Mouse (Mus musculus) stomach, embryonic 14.5 days (tissue): ENCODE results near the gene Cyp4f14. TPM values are rescaled to one million over a fixed set of nuclear protein-coding genes. Genes with fewer than 3 reads are reported as not detected.

Experiments
- ATAC-seq: fragments of 200-750 bp; cut with Nextera tagmentation; 2 replicates; pipeline ENCODE4 v1.8.0; 2017; ENCODE audit warnings: low read depth, moderate TSS enrichment; ENCODE audit not compliant: insufficient number of reproducible peaks, insufficient read depth, low FRiP score
- H3K27ac ChIP-seq: fragments of 300-500 bp; sonication (generic); 2 replicates; pipeline ENCODE4 v1.5.1; 2014; ENCODE audit warnings: mild to moderate bottlenecking, low read length, moderate library complexity, mixed read lengths
- H3K27me3 ChIP-seq: fragments of 300-500 bp; sonication (generic); 2 replicates; pipeline ENCODE4 v1.6.1; 2014; ENCODE audit warnings: low read length, control low read depth, mixed read lengths; ENCODE audit not compliant: control insufficient read depth, insufficient read depth
- H3K36me3 ChIP-seq: fragments of 300-500 bp; sonication (generic); 2 replicates; pipeline ENCODE4 v1.6.1; 2014; ENCODE audit warnings: mild to moderate bottlenecking, control low read depth, low read length, moderate library complexity, mixed read lengths; ENCODE audit not compliant: control insufficient read depth, insufficient read depth
- H3K4me1 ChIP-seq: fragments of 300-500 bp; sonication (generic); 2 replicates; pipeline ENCODE4 v1.6.1; 2014; ENCODE audit warnings: low read length, control low read depth, mixed read lengths; ENCODE audit not compliant: control insufficient read depth, insufficient read depth
- H3K4me2 ChIP-seq: fragments of 300-500 bp; sonication (generic); replicated peaks from 2 replicates; pipeline ENCODE4 v1.6.1; 2014; ENCODE audit warnings: low read depth, low read length, control low read depth
- H3K4me3 ChIP-seq: fragments of 300-500 bp; sonication (generic); 2 replicates; pipeline ENCODE4 v1.5.1; 2014; ENCODE audit warnings: low read depth, low read length, control low read depth
- H3K9ac ChIP-seq: fragments of 300-500 bp; sonication (generic); replicated peaks from 2 replicates; pipeline ENCODE4 v1.6.1; 2014; ENCODE audit warnings: low read depth, mild to moderate bottlenecking, control low read depth, low read length, moderate library complexity, mixed read lengths
- H3K9me3 ChIP-seq: fragments of 300-500 bp; sonication (generic); 2 replicates; pipeline ENCODE4 v1.6.1; 2016; ENCODE audit warnings: low read depth, low read length, control low read depth; ENCODE audit not compliant: control insufficient read depth
- WGBS: fragments of 180-500 bp; shearing (Covaris S2); extraction: QIAGEN DNeasy Blood & Tissue Kit; methylation state at CpG from one replicate; pipeline ENCODE4 v1.1.7; 2014; 5-methylcytosine and 5-hydroxymethylcytosine counted together
- polyA plus RNA-seq: library from polyadenylated mRNA; unstranded; fragments of >200 nt; fragmentation: Nextera tagmentation; extraction: Ambion mirVana; gene quantifications from 2 replicates; pipeline ENCODE4 v1.2.1, GENCODE M21; 2014

The Cyp4f14 gene
- not detected in 2 replicates for polyA plus RNA-seq

DNA sequence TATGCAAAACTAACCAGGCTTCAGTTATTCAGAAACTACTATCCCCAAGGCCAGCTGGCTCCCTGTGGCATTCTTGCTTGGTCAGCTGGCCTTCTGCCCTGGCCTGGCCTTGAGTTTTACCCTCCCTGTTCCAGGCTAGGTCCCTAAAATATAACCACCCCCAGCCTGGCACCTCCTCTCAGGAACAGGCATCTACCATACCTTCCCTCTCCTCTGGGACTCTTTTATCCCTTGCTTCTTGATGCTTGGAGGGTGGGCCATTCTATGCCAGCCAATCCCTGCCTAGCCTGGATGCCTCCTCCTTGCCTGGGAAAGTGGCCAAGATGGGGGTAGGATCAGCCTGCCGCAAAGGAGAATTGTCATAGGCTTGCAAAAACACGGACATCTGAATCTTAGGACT, at the start of gene Cyp4f14:
Cyp4f14 (minus strand) TSS at position 212 of the 400 bp plus-strand sequence.
- Histone ChIP-seq H3K27ac (no peak within 1 kb of the TSS), H3K4me3 (no peak within 1 kb of the TSS), H3K27me3 (no peaks in the 10 kb centered on the region), H3K4me1 (no peaks in the 10 kb centered on the region), H3K9ac (no peak within 1 kb of the TSS), H3K36me3 (no peaks in the 10 kb centered on the region), H3K4me2 (no peak within 1 kb of the TSS), H3K9me3 (no peaks in the 10 kb centered on the region; the same call in 1 of the 2 replicates)
- no peak for ATAC-seq
- WGBS: 66% methylated on average over 2 of the region's 2 CpGs

GRCm38 (mm10) chr17:32965623-32966290, 48.6 kb upstream of the Cyp4f14 start, which contains the start of gene Zfp472:
Gene Zfp472 (plus strand): TSS chr17:32965814.
- 0% methylated on average over 33 of the region's 33 CpGs for WGBS
- H3K9ac ChIP-seq: peak within 1 kb of the TSS; percentile 77
- peak within 1 kb of the TSS; percentile 90 for H3K27ac ChIP-seq
- H3K4me2 ChIP-seq: peak within 1 kb of the TSS; percentile 70
- no peaks in the 10 kb centered on the region for H3K9me3 ChIP-seq
- H3K4me3 ChIP-seq: peak within 1 kb of the TSS; percentile 89
- H3K36me3 ChIP-seq: no peaks in the 10 kb centered on the region
- H3K27me3 ChIP-seq: no peaks in the 10 kb centered on the region
- H3K4me1 ChIP-seq: peaks cover 11% of the 10 kb centered on the region; the same call in 1 of the 2 replicates
- ATAC-seq: peak; percentile 99

DNA sequence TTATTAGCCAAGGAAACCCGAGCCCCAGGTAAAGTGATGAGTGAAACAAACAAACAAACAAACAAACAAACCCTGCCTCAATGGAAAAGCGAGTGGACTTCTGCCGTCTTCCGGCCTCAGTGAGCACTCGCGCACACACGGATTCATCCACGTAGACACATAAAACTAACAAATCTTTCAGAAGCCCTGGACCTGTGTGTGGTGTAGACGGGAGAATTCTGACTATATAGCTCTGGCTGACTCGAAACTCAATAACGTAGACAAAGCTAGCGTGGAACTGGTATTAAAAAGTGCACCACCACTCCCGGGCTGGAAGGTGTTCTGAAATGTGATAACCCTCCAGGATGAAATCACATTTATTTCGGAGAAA, 48.1 kb upstream of the Cyp4f14 start:
- peak; percentile 48; the same call in 1 of the 2 replicates for ATAC-seq
- WGBS: 0% methylated on average over 14 of the region's 14 CpGs
- Histone ChIP-seq H3K27me3 (no peaks in the 10 kb centered on the region), H3K9me3 (no peaks in the 10 kb centered on the region), H3K4me2 (peak overlapping the region; percentile 70), H3K9ac (peak overlapping the region; percentile 49), H3K36me3 (no peaks in the 10 kb centered on the region), H3K27ac (peak overlapping the region; percentile 90; the same call in 1 of the 2 replicates), H3K4me3 (peak overlapping the region; percentile 89), H3K4me1 (peaks cover 11% of the 10 kb centered on the region; the same call in 1 of the 2 replicates)

DNA sequence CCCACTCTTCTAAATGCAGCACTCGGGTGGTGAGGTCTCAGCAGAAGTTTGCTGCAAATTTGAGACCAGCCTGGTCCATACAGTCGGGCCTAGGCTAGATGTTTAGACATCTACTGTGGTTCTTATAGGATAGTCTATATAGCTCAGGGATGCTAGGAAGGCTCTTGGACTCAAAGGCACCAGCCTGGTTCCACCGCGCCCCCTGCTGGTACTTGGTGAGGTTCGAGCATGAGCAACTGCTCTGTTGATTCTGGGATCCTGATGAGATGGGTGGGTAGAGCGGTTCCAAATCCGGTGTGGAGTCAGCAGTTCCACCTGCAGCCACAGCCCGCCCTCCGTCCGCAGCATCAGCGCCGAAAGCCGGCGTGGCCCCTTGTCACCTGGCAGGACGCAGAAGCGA, 34.3 kb upstream of the Cyp4f14 start:
- ATAC-seq: no peak
- Histone ChIP-seq H3K4me1 (peaks cover 3% of the 10 kb centered on the region; the same call in 1 of the 2 replicates), H3K9ac (no peak overlapping the region), H3K4me3 (no peak overlapping the region), H3K27ac (no peak overlapping the region), H3K4me2 (no peak overlapping the region), H3K9me3 (no peaks in the 10 kb centered on the region), H3K27me3 (no peaks in the 10 kb centered on the region), H3K36me3 (no peaks in the 10 kb centered on the region)
- 26% methylated on average over 16 of the region's 16 CpGs for whole genome bisulfite sequencing

DNA sequence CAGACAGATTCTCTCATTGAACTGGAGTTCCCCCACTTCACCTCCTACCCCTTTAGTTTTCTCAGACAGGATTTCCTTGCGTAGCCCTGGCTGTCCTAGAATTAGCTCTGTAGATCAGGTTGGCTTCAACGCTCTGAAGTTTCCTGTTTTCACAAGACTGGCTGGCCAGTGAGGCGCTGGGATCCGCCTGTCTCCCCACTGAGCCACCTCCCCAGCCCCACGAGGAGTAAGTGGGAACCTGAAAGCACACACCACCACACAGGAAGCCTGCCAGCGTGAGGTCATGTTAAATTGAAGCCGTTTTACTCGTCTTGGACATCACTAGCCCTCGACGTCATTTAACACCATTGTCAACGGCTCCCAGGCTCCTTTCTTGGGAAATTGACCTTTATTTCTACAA, 33.9 kb upstream of the Cyp4f14 start:
- Histone ChIP-seq H3K27me3 (no peaks in the 10 kb centered on the region), H3K27ac (no peak overlapping the region), H3K9ac (no peak overlapping the region), H3K36me3 (no peaks in the 10 kb centered on the region), H3K9me3 (no peaks in the 10 kb centered on the region), H3K4me2 (no peak overlapping the region), H3K4me1 (peaks cover 4% of the 10 kb centered on the region; the same call in 1 of the 2 replicates), H3K4me3 (no peak overlapping the region)
- no peak for ATAC-seq
- WGBS: 79% methylated on average over 11 of the region's 11 CpGs

DNA sequence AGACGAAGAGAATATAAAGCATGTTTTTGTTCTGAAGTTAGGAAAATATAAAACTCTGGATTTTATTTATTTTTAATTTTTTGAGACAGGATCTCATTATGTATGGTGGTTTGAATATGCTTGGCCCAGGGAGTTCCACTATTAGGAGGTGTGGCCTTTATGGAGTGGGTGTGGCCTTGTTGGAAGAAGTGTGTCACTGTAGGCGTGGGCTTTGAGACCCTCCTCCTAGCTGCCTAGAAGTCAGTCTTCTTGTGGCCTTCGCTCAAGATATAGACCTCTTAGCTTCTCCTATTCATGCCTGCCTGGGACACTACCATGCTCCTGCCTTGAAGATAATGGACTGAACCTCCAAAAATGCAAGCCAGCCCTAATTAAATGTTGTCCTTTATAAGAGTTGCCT, 33.0 kb upstream of the Cyp4f14 start:
- 88% methylated on average over 3 of the region's 3 CpGs for WGBS
- H3K4me3 ChIP-seq: no peak overlapping the region
- no peak for ATAC-seq
- H3K4me1 ChIP-seq: peaks cover 4% of the 10 kb centered on the region; the same call in 1 of the 2 replicates
- H3K27me3 ChIP-seq: no peaks in the 10 kb centered on the region
- H3K36me3 ChIP-seq: no peaks in the 10 kb centered on the region
- H3K4me2 ChIP-seq: no peak overlapping the region
- no peaks in the 10 kb centered on the region for H3K9me3 ChIP-seq
- no peak overlapping the region for H3K27ac ChIP-seq
- H3K9ac ChIP-seq: no peak overlapping the region

- WGBS: 13% methylated on average over 12 of the region's 12 CpGs
- Histone ChIP-seq H3K4me2 (peak within 1 kb of the TSS; percentile 89), H3K4me1 (peaks cover 4% of the 10 kb centered on the region; the same call in 1 of the 2 replicates), H3K27ac (peak within 1 kb of the TSS; percentile 66; the same call in 1 of the 2 replicates), H3K27me3 (no peaks in the 10 kb centered on the region), H3K9ac (peak within 1 kb of the TSS; percentile 55), H3K9me3 (no peaks in the 10 kb centered on the region), H3K4me3 (peak within 1 kb of the TSS; percentile 46), H3K36me3 (no peaks in the 10 kb centered on the region)
- ATAC-seq: peak; percentile 98
Measured at GRCm38 (mm10) chr17:32947215-32947914, 30.2 kb upstream of the Cyp4f14 start, which contains the start of gene Cyp4f13. Gene Cyp4f13 (minus strand): TSS chr17:32947402.

GRCm38 (mm10) chr17:32946716-32947115, 29.6 kb upstream of the Cyp4f14 start:
- Histone ChIP-seq H3K27me3 (no peaks in the 10 kb centered on the region), H3K9me3 (no peaks in the 10 kb centered on the region), H3K4me2 (peak overlapping the region; percentile 89), H3K27ac (peak overlapping the region; percentile 66; the same call in 1 of the 2 replicates), H3K4me3 (peak overlapping the region; percentile 46), H3K9ac (peak overlapping the region; percentile 55), H3K4me1 (peaks cover 4% of the 10 kb centered on the region; the same call in 1 of the 2 replicates), H3K36me3 (no peaks in the 10 kb centered on the region)
- WGBS: 51% methylated on average over 9 of the region's 9 CpGs
- 0 out of 2 replicates have a peak, but pooled peaks have one; percentile 6 for ATAC-seq
